Mouse (Mus musculus) megakaryocyte, adult 5-6 weeks (primary cell): ENCODE results near the gene Cd300e. TPM values are rescaled to one million over a fixed set of nuclear protein-coding genes. Genes with fewer than 3 reads are reported as not detected.

Experiments used
- ATAC-seq: 2 replicates; pipeline ENCODE4 v1.8.0; 2016; ENCODE audit warnings: mild to moderate bottlenecking, inconsistent platforms; ENCODE audit not compliant: poor library complexity, severe bottlenecking
- total RNA-seq, 2 experiments: library from RNA; stranded (forward) in 1 of 2; stranded (reverse) in 1 of 2; fragments of 153-499, 151-499 nt in 1 of 2; fragments of 221-1000, 200-1000 nt in 1 of 2; gene quantifications; 2 replicates each; pipeline versions ENCODE4 v1.2.3 to v1.2.4; 2015 to 2017

Cd300e gene
- total RNA-seq (2015) (1.7 and 2.6 TPM in 2 replicates), total RNA-seq (2017) (0.61 and 1.7 TPM in 2 replicates)

DNA sequence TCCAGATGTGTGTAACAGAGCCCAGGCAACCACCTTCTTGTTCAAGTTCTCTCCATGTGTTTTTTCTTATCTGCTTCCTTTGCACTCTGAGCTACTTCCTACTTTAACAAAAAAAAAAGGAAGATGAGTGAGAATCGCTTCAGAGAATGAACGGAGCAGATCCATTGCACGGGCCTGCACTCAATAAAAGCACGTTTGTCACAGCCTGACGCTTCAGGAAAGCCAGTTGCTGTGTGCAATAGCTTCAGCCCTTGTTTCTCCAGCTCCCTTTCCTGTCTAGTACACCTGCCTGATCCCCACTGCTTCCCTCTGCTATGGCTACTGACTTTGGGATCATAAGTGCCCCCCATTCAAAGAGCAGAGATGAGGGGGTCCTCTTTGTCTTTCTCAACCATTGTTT, at the start of gene Cd300e:
Gene Cd300e (minus strand): TSS at position 101 of the 400 bp plus-strand sequence.
- ATAC-seq, result no peak

DNA sequence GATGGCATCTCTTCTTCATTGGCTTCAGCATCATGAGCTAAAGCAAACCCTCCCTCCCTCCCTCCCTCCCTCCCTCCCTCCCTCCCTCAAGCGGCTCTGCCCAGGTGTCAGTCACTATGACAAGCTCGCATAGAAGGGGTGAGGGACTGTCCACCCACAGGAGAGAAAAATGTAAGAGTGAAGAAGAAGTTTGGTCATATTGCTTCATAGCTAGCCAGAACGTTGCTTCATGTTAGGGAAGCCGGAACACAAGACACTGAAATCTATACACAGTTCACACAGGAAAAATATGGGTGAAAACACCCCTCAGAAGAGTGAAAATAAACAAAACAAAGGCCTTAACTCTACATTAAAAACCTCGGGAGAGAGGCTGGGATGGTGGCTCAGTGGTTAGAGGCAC, 48.3 kb upstream of the Cd300e start:
- peak; percentile 81 for ATAC-seq

GRCm38 (mm10) chr11:115108176-115108575, 46.2 kb upstream of the Cd300e start:
- ATAC-seq, result no peak

DNA sequence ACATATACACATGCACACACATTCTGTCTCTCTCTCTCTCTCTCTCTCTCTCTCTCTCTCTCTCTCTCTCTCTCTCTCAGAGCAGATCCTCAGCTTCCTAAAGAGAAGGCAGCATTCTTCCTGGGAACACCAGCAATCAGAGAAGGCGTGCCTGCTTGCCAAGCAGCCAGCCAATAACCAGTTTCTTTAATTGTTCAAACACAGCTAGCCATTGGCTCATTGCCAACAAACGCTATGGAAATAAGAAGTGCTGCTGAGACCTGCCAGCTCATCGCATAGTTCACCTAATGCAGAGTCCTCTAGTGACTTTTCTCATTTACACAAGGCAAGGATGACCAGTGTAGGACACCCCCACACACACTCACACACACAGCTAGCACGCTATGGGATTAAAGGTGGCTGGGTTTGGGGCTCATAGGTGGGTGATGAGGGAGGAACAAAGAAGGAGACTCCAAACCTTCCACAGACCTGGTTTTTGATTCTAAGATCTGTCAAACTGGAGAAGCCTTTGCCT, 45.5 kb upstream of the Cd300e start:
- ATAC-seq, result no peak

DNA sequence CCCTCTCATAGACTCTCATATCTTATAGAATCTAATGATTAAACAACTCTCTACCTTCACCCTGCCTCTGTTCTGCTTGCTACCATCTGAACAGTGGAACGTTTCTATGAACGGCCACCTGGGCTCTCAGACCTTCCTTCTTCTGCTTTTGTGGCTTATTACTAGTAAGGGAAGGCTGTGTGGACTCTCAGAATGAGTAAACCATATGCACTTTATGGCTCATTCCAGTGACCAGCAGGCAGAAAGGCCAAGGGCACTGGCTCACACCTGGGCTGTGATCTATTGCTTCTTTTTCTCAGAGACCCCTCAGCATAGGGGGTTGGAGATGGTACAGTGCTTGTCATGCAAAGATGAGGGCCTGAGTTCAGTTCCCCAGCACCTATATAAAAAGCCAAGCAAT, 44.7 kb upstream of the Cd300e start:
- ATAC-seq, result 0 out of 2 replicates have a peak, but pooled peaks have one; percentile 24

- ATAC-seq, result peak; percentile 22; the same call in 1 of the 2 replicates
These were observed 43.0 kb upstream of the Cd300e start for GRCm38 (mm10) chr11:115104769-115105563.

GRCm38 (mm10) chr11:115103470-115104413, 41.8 kb upstream of the Cd300e start:
- ATAC-seq, result no peak

GRCm38 (mm10) chr11:115102116-115102515, 40.1 kb upstream of the Cd300e start:
- no peak for ATAC-seq

DNA sequence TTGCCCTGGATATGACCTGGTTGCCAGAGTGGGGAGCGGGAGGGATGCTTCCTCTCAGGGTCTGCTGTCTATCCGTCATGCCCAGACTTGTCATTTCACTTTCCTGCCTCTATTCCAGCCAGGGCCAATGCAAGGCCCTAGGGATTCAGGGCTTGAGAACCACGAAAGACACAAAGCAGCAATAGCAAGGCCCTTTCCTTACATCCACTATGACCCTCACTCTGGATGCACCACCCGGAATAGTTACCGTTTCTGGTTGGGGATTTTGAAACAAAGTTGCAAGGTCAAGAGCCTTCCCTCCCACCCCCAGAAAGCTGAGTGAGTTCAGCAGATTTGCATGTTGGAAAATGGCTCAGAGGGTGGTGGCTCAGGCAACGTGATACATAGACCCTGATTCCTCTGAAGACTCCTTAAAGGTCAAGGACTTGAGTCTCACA, 39.7 kb upstream of the Cd300e start:
- no peak for ATAC-seq

- no peak for ATAC-seq
These were observed 38.8 kb upstream of the Cd300e start for GRCm38 (mm10) chr11:115100741-115101140.

- ATAC-seq, result no peak
These were observed 38.1 kb upstream of the Cd300e start for GRCm38 (mm10) chr11:115100032-115100621.

DNA sequence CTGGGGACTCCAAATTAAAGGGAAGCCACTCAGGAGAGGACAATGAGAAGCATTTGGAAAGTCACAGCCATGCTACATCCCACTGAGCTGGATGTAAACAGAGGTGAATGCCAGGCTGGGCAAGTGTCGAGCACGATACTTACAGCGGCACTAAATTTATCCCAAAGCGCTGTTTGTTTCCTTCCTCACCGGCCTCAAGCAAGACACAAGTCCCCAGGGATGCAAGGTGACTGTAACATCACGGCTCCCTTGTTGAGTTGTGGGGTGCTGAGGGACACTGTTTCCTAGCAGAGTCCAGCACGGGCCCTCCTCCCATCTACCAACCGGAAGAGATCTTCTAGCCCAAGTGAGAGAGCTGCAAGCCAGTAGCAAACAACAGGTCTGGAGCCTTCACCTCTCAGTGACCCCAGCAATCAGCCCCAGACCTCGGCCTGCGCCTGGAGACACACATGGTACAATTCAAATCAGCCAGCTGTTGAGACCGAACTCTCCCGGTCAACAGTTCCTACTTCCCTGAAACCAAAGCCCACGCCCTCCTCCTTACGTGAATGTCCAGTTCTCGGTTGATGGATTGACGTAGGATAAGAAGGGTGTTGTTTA, 37.4 kb upstream of the Cd300e start:
- no peak for ATAC-seq

DNA sequence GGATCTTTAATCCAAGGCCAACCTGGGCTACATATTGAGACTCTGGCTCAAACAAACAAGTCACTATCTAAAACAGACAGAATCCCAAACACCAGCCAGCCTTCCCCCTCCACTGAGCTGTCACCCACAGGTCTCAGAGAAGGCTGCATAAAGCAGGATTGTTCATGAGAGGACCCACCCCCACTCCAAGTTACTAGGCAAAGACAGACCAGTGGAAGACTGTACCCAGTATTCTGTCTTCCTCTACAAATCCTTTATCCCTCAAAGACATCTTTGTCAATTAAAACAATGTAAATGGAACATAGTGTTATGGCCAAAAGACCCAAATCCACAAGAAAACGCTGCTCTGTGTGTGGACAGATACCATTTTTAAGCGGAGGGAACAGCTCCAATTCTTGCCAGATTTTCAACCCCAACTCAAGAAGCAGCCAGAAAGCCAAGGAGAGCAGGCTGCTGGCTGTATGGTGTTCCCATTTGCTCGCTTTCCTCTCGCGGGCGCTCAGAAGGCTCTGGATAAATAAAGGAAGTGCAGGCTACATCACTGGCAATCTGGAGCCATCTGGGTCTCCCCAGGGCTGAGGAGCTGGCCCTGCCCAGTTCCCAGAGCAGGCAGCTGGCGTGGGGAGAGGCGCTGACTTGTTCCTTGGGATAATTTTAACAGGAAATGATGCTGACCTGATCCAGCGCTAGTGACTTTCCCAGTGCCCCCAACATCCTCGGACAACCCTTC, 36.4 kb upstream of the Cd300e start:
- ATAC-seq, result no peak

DNA sequence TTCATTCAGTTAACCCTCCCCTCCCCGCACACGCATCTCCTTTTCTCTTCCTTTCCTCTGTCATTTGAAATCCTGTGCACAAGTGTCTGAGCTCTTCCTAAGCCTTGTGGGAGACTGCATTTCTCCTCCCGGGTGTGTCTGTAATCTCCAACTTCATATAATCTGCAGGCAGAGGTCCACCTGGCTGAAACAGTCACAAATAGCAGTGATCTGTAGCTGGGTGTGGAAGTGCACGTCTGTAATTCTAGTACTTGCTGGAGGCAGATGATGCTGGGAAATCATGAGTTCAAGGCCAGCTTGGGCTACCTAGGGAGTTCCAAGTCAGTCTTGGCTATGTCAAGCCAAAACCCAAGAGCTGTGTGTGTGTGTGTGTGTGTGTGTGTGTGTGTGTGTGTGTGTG, 30.2 kb upstream of the Cd300e start:
- no peak for ATAC-seq

- peak; percentile 60; the same call in 1 of the 2 replicates for ATAC-seq
These were observed 29.5 kb upstream of the Cd300e start, which contains the start of gene Rab37 for GRCm38 (mm10) chr11:115091362-115091901. Rab37 (plus strand) TSS chr11:115091431.

- no peak for ATAC-seq
These were observed 27.9 kb upstream of the Cd300e start for GRCm38 (mm10) chr11:115089853-115090252.

DNA sequence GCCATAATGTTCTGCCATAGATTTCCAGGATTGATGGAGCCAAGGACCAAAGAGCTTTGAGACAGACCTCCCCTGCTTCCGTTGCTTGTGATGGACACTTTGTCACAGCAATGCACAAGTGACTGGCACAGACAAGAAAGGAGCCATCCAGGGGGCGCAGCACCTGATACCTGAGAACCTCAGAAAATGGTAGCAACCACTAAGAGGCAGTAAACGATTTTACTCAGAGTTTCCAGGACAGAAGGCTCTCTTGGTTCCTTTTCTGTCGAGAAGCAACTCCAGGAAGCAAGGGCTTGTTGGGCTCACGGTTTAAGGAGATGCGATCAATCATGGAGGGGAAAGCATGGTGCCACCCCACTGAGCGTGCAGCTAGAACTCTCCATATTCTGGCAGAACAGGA, 24.2 kb upstream of the Cd300e start:
- ATAC-seq, result no peak

GRCm38 (mm10) chr11:115085064-115085463, 23.1 kb upstream of the Cd300e start:
- ATAC-seq, result no peak

DNA sequence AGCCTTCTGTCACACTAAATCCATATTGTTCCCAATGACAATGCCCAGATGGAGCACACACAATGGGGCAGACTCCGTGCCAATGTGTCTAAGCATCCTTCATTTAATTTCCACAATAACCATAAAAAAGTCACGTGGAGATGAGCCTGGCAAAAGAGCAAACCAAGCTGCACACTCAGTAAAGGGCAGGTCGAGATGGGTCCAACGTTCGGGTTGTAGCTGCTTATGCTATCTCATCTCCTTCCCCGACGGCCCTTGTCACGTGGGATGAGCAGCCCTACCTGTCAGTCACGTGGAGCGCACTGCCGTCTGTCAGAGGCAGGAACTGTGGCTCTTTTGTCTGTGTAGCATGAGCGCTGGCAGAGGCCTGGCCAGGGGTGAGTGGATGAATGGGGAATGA, 22.6 kb upstream of the Cd300e start:
- no peak for ATAC-seq
